Mouse (Mus musculus) intestine, postnatal 0 days (tissue): ENCODE results near the gene Itih5. TPM values are rescaled to one million over a fixed set of nuclear protein-coding genes. Genes with fewer than 3 reads are reported as not detected.

ENCODE experiments used
- ATAC-seq: fragments of 200-750 bp; cut with Nextera tagmentation; 2 replicates; pipeline ENCODE4 v1.8.0; 2017; ENCODE audit warnings: mild to moderate bottlenecking, moderate TSS enrichment, moderate library complexity
- H3K27ac ChIP-seq: fragments of 300-500 bp; sonication (generic); 2 replicates; pipeline ENCODE4 v1.5.1; 2014; ENCODE audit warnings: mild to moderate bottlenecking, low read depth, low read length, moderate library complexity
- H3K27me3 ChIP-seq: fragments of 300-500 bp; sonication (generic); replicated peaks from 2 replicates; pipeline ENCODE4 v1.6.1; 2014; ENCODE audit warnings: low read length, mixed read lengths; ENCODE audit not compliant: control insufficient read depth, insufficient read depth
- H3K36me3 ChIP-seq: fragments of 300-500 bp; sonication (generic); 2 replicates; pipeline ENCODE4 v1.6.1; 2014; ENCODE audit warnings: mild to moderate bottlenecking, moderate library complexity; ENCODE audit not compliant: control insufficient read depth, insufficient read depth
- H3K4me1 ChIP-seq: fragments of 300-500 bp; sonication (generic); replicated peaks from 2 replicates; pipeline ENCODE4 v1.6.1; 2014; ENCODE audit warnings: antibody characterized with exemption, low read length, mixed read lengths; ENCODE audit not compliant: control insufficient read depth, insufficient read depth
- H3K4me2 ChIP-seq: fragments of 300-500 bp; sonication (generic); replicated peaks from 2 replicates; pipeline ENCODE4 v1.6.1; 2014; ENCODE audit warnings: low read depth, mild to moderate bottlenecking, moderate library complexity
- H3K4me3 ChIP-seq: fragments of 300-500 bp; sonication (generic); 2 replicates; pipeline ENCODE4 v1.5.1; 2014; ENCODE audit warnings: low read depth, low read length
- H3K9ac ChIP-seq: fragments of 300-500 bp; sonication (generic); 2 replicates; pipeline ENCODE4 v1.6.1; 2014; ENCODE audit warnings: mild to moderate bottlenecking, low read depth, low read length
- H3K9me3 ChIP-seq: fragments of 300-500 bp; sonication (generic); 2 replicates; pipeline ENCODE4 v1.6.1; 2016; ENCODE audit warnings: mixed run types; ENCODE audit not compliant: control insufficient read depth
- CTCF ChIP-seq: sonication (generic); IDR thresholded peaks from 2 replicates; pipeline ENCODE4 v1.5.1; 2016; ENCODE audit warnings: low read depth, mild to moderate bottlenecking, control low read depth, antibody characterized with exemption, moderate library complexity
- WGBS: fragments of 180-500 bp; shearing (Covaris S2); extraction: QIAGEN DNeasy Blood & Tissue Kit; methylation state at CpG from one replicate; pipeline ENCODE4 v1.1.7; 2014; 5-methylcytosine and 5-hydroxymethylcytosine counted together
- polyA plus RNA-seq: library from polyadenylated mRNA; unstranded; fragments of >200 nt; fragmentation: Nextera tagmentation; extraction: Ambion mirVana; gene quantifications from 2 replicates; pipeline ENCODE4 v1.2.1, GENCODE M21; 2015

The Itih5 gene
- polyA plus RNA-seq, 1 experiment from 2014 or later = 14.2 TPM

DNA sequence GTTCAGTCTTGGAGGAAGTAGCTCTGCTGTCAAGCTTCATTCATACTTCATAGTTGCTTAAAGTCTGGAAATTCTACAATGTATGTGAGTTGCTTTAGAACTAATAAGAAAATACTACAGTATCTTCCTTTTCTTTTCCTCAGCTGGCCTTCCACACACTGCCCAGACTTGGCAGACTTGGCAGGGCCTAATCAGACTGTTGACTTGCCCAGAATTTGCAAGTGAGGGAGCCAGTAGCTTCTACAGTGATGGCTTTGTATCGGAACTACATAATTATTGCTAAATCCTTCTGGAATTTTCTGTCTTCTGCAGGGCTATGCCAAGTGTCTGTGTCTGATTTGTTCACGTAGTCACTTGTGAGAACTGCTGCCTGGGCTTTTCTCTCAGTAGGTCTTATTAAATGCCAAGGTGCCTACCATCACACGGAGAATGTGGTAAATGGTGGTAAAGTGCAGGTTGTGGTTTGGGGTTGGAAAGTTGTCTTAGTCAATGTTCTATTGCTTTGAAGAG lies 120.2 kb downstream of the Itih5 start:
- Histone ChIP-seq H3K9me3 (no peaks in the 10 kb centered on the region), H3K36me3 (no peaks in the 10 kb centered on the region), H3K9ac (no peak overlapping the region), H3K27ac (peak overlapping the region; percentile 66; the same call in 1 of the 2 replicates), H3K27me3 (no peaks in the 10 kb centered on the region), H3K4me3 (no peak overlapping the region), H3K4me2 (no peak overlapping the region), H3K4me1 (0 out of 2 replicates have a peak, but pooled peaks cover 4% of the 10 kb centered on the region)
- no peak for TF ChIP-seq CTCF
- 92% methylated on average over 3 of the region's 3 CpGs for WGBS
- no peak for ATAC-seq

DNA sequence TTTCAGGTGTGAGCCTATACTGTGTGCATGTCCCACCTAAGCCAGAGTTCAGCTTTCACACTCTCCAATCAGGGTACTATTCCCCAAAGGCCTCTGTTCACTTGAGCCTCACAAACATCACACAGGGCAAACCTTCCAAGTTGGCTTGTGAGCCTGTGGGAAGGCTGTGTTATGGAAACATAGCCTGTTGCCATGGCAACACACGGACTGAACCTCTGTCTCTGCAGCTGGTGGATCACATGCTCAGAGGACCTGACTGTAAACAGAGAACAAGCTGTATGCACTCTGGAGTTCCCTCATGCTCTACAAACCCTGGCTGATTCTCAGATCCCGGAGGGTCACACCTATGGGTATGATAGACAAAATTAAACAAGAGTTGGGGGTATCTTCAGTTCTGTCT lies 122.8 kb downstream of the Itih5 start:
- H3K9me3 ChIP-seq = no peaks in the 10 kb centered on the region
- H3K27ac ChIP-seq = peak overlapping the region; percentile 46; the same call in 1 of the 2 replicates
- H3K4me1 ChIP-seq = 0 out of 2 replicates have a peak, but pooled peaks cover 4% of the 10 kb centered on the region
- 22% methylated on average over 2 of the region's 2 CpGs for WGBS
- no peak overlapping the region for H3K4me3 ChIP-seq
- H3K27me3 ChIP-seq = no peaks in the 10 kb centered on the region
- no peak overlapping the region for H3K4me2 ChIP-seq
- no peak for TF ChIP-seq CTCF
- H3K36me3 ChIP-seq = no peaks in the 10 kb centered on the region
- H3K9ac ChIP-seq = no peak overlapping the region
- ATAC-seq = peak; percentile 89

DNA sequence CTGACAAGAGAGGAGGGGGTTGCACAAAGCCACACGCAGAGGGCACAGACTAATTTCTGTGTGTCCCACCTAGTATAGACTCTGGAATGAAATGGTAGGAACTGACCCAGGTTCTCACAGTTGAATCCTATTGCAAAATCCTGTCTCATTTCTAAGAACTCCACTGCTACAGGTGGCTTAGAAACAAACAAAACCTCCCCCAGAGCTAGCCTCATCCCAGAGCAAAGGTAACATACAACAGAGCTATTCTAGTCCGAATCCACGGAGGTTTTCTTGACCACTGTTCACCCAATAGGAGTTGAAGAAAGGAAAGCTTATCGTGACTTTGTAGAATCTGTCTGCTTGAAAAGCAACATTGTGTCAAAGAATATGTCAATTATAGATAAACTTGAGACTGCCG lies 130.3 kb downstream of the Itih5 start:
- 49% methylated on average over 5 of the region's 5 CpGs for WGBS
- no peaks in the 10 kb centered on the region for H3K9me3 ChIP-seq
- no peaks in the 10 kb centered on the region for H3K27me3 ChIP-seq
- no peak overlapping the region for H3K4me2 ChIP-seq
- no peak for TF ChIP-seq CTCF
- no peak for ATAC-seq
- no peaks in the 10 kb centered on the region for H3K36me3 ChIP-seq
- no peak overlapping the region for H3K4me3 ChIP-seq
- H3K4me1 ChIP-seq = no peaks in the 10 kb centered on the region
- H3K27ac ChIP-seq = no peak overlapping the region
- H3K9ac ChIP-seq = no peak overlapping the region

DNA sequence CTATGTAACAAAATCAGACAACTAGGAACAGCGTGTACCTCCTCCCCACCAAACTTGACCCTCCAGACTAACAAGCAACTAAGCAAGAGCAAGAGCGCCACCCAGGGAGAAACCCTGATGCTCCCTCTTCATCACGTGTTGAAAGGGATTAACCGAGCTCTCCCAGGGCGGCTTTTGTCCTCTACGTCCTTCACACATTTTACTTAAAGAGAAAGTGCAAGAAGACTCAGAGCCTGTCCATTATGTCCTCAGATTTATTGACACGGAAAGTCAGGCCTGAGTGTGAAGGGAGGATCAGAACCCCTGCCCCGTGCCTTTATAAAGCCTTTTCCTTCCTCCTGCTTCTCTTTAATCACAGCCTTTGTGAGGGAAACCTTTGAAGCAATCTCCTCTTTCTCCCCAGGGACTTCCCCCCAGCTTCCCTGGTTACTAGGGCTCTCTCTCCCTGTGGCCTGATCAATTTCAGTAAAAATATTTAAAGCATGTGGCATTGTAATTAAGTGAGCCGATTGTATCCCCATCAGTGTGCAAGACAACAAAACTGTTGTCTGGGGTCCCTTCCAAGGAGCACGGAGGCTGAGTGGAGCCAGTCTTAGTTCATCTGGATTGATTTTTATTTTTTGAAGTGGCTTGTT lies 131.4 kb downstream of the Itih5 start:
- Histone ChIP-seq H3K4me1 (no peaks in the 10 kb centered on the region), H3K27ac (no peak overlapping the region), H3K36me3 (no peaks in the 10 kb centered on the region), H3K27me3 (no peaks in the 10 kb centered on the region), H3K4me3 (no peak overlapping the region), H3K9ac (no peak overlapping the region), H3K4me2 (no peak overlapping the region), H3K9me3 (no peaks in the 10 kb centered on the region)
- 26% methylated on average over 10 of the region's 10 CpGs for WGBS
- 0 out of 2 replicates have a peak, but pooled peaks have one; percentile 52 for ATAC-seq
- peak; percentile 67 for TF ChIP-seq CTCF

DNA sequence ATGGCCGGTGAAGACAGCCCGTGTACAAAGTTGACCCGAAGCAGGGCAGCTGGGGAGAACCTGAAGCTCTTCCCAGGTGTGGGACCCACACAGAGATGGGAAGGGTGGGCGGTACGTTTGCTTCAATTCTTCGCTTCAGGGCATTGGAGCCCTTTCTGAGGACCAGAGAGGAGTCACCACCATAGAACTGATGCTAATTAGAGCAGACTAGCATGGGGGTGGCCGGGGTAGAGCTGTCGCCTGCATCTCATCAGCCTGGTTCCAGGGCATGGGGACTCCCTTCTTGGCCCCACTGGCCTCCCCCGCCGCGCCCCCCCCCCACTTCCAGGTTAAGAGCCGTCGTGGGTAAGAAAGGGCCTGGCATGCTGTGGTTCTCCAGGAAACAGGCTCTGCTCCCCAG lies 132.6 kb downstream of the Itih5 start:
- Histone ChIP-seq H3K36me3 (no peaks in the 10 kb centered on the region), H3K27ac (no peak overlapping the region), H3K4me3 (no peak overlapping the region), H3K9me3 (no peaks in the 10 kb centered on the region), H3K4me1 (no peaks in the 10 kb centered on the region), H3K9ac (no peak overlapping the region), H3K4me2 (no peak overlapping the region), H3K27me3 (no peaks in the 10 kb centered on the region)
- WGBS = 54% methylated on average over 12 of the region's 13 CpGs
- no peak for TF ChIP-seq CTCF
- no peak for ATAC-seq

DNA sequence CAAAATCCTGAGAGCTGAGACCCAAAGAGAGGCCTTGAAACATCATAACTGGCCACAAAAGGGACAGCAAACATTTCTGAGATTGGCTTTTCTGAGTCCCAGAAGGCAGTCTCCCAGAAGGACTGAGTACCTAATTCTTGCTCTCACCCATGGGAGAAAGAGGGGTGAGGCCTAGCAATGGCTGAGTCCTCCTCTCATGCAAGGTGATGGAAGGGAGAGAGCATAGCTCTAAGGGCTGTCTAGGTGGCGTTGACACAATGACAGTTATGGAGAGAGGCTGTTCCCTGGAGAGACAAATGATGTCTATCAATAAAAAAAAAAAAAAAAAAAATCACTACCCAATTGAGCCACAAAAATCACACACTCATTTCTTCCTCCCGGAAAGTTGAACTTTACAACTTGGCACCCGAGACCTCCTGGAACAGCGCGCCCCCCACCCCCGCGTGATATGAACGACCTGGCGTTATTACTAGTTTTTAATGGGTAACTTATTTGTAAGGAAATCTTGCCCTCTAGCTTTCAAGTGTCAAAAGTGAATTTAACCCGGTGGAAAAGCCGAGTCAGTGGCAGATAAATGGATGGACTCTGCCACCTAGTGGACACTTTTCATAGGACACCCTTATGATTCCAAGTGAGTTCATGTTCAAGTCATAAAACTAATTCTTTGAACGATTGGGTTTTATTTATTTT lies 134.9 kb downstream of the Itih5 start:
- 3% methylated on average over 12 of the region's 12 CpGs for WGBS

More for the DNA sequence above, 134.9 kb downstream of the Itih5 start:
- Histone ChIP-seq H3K9me3 (no peaks in the 10 kb centered on the region), H3K4me1 (no peaks in the 10 kb centered on the region), H3K4me2 (peak overlapping the region; percentile 33; the same call in 1 of the 2 replicates), H3K9ac (no peak overlapping the region), H3K36me3 (no peaks in the 10 kb centered on the region), H3K27me3 (no peaks in the 10 kb centered on the region), H3K27ac (no peak overlapping the region), H3K4me3 (no peak overlapping the region)
- peak; percentile 93 for TF ChIP-seq CTCF
- ATAC-seq = peak; percentile 53
